Mouse (Mus musculus) olfactory bulb, adult 2 months (tissue): ENCODE measurements at regions not wholly inside any gene's neighbourhood (a gene's known extent, or its start where the extent isn't known, plus 50 kb on each side); places are given as distances from the start of the nearest gene placed in this dataset.

Experiments
- CTCF ChIP-seq: fragments of 200-500 bp; IDR thresholded peaks from 2 replicates; pipeline ENCODE4 v1.5.1; 2012; ENCODE audit warnings: low read depth, mild to moderate bottlenecking, low read length, moderate library complexity; ENCODE audit not compliant: insufficient read depth
- POLR2A ChIP-seq: fragments of 200-500 bp; IDR thresholded peaks from 2 replicates; pipeline ENCODE4 v1.6.1; 2012; ENCODE audit warnings: mild to moderate bottlenecking, low read depth, low read length, moderate library complexity; ENCODE audit not compliant: insufficient read depth

DNA sequence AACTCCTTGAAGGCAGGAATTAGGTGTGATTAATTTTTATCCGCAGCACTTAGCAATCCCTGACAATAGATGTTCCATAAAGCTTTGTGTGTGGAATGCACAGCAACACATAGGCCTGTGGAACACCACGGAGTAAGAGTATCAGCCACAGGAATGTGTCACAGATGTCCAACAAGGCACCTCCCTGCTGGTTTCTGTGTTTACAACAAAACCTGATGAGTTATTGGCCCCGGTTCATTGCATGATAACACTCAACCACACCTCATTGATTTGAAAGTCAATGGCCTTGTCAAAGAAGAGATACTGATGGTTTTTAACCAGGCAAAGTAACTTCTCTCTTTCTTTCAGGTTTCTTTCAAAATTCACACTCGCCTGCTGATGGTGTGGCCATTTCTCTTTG is 211.4 kb upstream of the 4930412O13Rik start:
- no peak for TF ChIP-seq CTCF
- no peak for TF ChIP-seq POLR2A
